15 mouse cellular contexts compared by ENCODE assay signal in genomic region chr2:71302156-71302663, GRCm38 (mm10).
"Had no signal": no experiment of that assay in that cellular context is flagged by ENCODE, and none has a peak within 500 bp of the region (broad histone marks: within the 10 kb centered on the region; RNA-seq: fewer than 3 reads in every experiment).

No protein-coding gene starts in this region.

- H3K27ac ChIP-seq: limb, embryonic 15.5 days; liver, embryonic 14.5 days; midbrain, embryonic 10.5 days; neural tube, embryonic 15.5 days; stomach, postnatal 0 days had no signal

- H3K27me3 ChIP-seq: limb, embryonic 15.5 days; neural tube, embryonic 15.5 days had no signal

- H3K4me2 ChIP-seq: limb, embryonic 15.5 days; neural tube, embryonic 15.5 days had no signal

- H3K4me3 ChIP-seq: limb, embryonic 15.5 days; midbrain, embryonic 10.5 days; myocyte; neural tube, embryonic 15.5 days had no signal

- DNase-seq: kidney, adult 18-20 months; layer of hippocampus, adult 9-11 months; layer of hippocampus, postnatal 36 days; lung, adult 2 months; lung, postnatal 10 days; lung, postnatal 4 days; midbrain, embryonic 14.5 days; right cerebral cortex, adult 18-20 months; thymus, postnatal 4 days had no signal

- H3K9ac ChIP-seq: limb, embryonic 15.5 days; liver, embryonic 14.5 days; neural tube, embryonic 15.5 days had no signal

- H3K9me3 ChIP-seq: limb, embryonic 15.5 days; midbrain, embryonic 10.5 days; neural tube, embryonic 15.5 days had no signal
